Comparison of ENCODE assay signal across 8 mouse cellular contexts in genomic region chr1:132210922-132211321, GRCm38 (mm10). TPM values are rescaled to one million over a fixed set of nuclear protein-coding genes. Genes with fewer than 3 reads are reported as not detected.
DNase-seq lines count a peak whose midpoint lies in the region; ATAC-seq and TF ChIP-seq lines count a peak whose summit lies in the region.
"Had no signal": no experiment of that assay in that cellular context is flagged by ENCODE, and none has a peak within 500 bp of the region (broad histone marks: within the 10 kb centered on the region; RNA-seq: fewer than 3 reads in every experiment).

No protein-coding gene starts in this region.

- no peak overlapping the region for H3K4me3 ChIP-seq in left cerebral cortex, adult 2 months

- ATAC-seq in megakaryocyte-erythroid progenitor cell, adult 5-6 weeks (replicated peaks; ENCODE audit: low FRiP score, low TSS enrichment, poor library complexity, severe bottlenecking) = peak; percentile 62; the same call in 1 of the 2 replicates

- intact Hi-C loops in left cerebral cortex, adult 2 months (cut with DNase I) = no loop called here
- intact Hi-C loops in left cerebral cortex, postnatal 36 days (cut with DNase I) = no loop called here

- no peak for DNase-seq in left cerebral cortex, adult 2 months (ENCODE audit: extremely low spot score in 1 of 2, low spot score in 2 of 2)
- DNase-seq in left cerebral cortex, postnatal 36 days (ENCODE audit: low spot score in 2 of 2) = no peak
- peak; percentile 13 for DNase-seq in adipocyte (ENCODE audit: low spot score)
- peak; percentile 37 for DNase-seq in embryo, embryonic 11.5 days (ENCODE audit: low read depth, low spot score)
- DNase-seq in natural killer cell, adult 2 months (ENCODE audit: low spot score in 2 of 2) = no peak
- no peak for DNase-seq in gastrocnemius, adult 18-20 months (ENCODE audit: low spot score)

- peak; percentile 57 for TF ChIP-seq CTCF in left cerebral cortex, adult 2 months (IDR thresholded peaks at IDR 0.05)

- H3K27ac ChIP-seq in left cerebral cortex, adult 2 months = no peak overlapping the region

RNA-seq across cellular contexts. Expression of gene Gm10188, which starts 18.6 kb away (rescaled TPM):
- not detected for total RNA-seq in left cerebral cortex, adult 2 months (2021)
- not detected for total RNA-seq in left cerebral cortex, postnatal 36 days (2021)
- total RNA-seq in megakaryocyte-erythroid progenitor cell, adult 5-6 weeks (2014; fragmentation: Nextera tagmentation) = not detected in 2 replicates
- not detected in 2 replicates for total RNA-seq in megakaryocyte-erythroid progenitor cell, adult 5-6 weeks (2017)
- not detected for total RNA-seq in gastrocnemius, adult 18-20 months (2021)
- total RNA-seq: neutrophil, adult 5-6 weeks had no signal

RNA-seq across cellular contexts. Expression of gene AC124108.1, which starts 19.7 kb away (rescaled TPM):
- 1 to 10 TPM; 4.3 to 6.1 TPM for total RNA-seq in left cerebral cortex, adult 2 months (2021)
- 1 to 10 TPM; 5.4 to 6.2 TPM for total RNA-seq in left cerebral cortex, postnatal 36 days (2021)
- not detected in 2 replicates for total RNA-seq in megakaryocyte-erythroid progenitor cell, adult 5-6 weeks (2014; fragmentation: Nextera tagmentation)
- total RNA-seq in megakaryocyte-erythroid progenitor cell, adult 5-6 weeks (2017) = not detected in 2 replicates
- not detected for total RNA-seq in gastrocnemius, adult 18-20 months (2021)
- total RNA-seq: neutrophil, adult 5-6 weeks had no signal

RNA-seq across cellular contexts. Expression of gene Lemd1, which starts 19.7 kb away (rescaled TPM):
- 1 to 10 TPM; 3.9 to 6.8 TPM for total RNA-seq in left cerebral cortex, adult 2 months (2021)
- total RNA-seq in left cerebral cortex, postnatal 36 days (2021) = 1 to 10 TPM; 6.3 to 6.4 TPM
- not detected in 2 replicates for total RNA-seq in megakaryocyte-erythroid progenitor cell, adult 5-6 weeks (2014; fragmentation: Nextera tagmentation)
- total RNA-seq in megakaryocyte-erythroid progenitor cell, adult 5-6 weeks (2017) = not detected in 2 replicates
- not detected for total RNA-seq in gastrocnemius, adult 18-20 months (2021)
- total RNA-seq: neutrophil, adult 5-6 weeks had no signal

Comparison
In these comparisons a context has a peak if more than half of its experiments do, and no peak if none do; other contexts are left out.
1. DNase-seq: peak in adipocyte (single experiment) and embryo, embryonic 11.5 days (single experiment); none in left cerebral cortex, adult 2 months (0 of 2), left cerebral cortex, postnatal 36 days (0 of 2), natural killer cell, adult 2 months (0 of 2) and gastrocnemius, adult 18-20 months (single experiment).
2. RNA of gene AC124108.1, which starts 19.7 kb away (total RNA-seq): 5.4 to 6.2 TPM in left cerebral cortex, postnatal 36 days and 4.3 to 6.1 TPM in left cerebral cortex, adult 2 months; not detected in gastrocnemius, adult 18-20 months and not detected in megakaryocyte-erythroid progenitor cell, adult 5-6 weeks; every median in the first group is over 4 times any median in the second.
3. RNA of gene Lemd1, which starts 19.7 kb away (total RNA-seq): 3.9 to 6.8 TPM in left cerebral cortex, adult 2 months and 6.3 to 6.4 TPM in left cerebral cortex, postnatal 36 days; not detected in megakaryocyte-erythroid progenitor cell, adult 5-6 weeks and not detected in gastrocnemius, adult 18-20 months; every median in the first group is over 4 times any median in the second.